11 mouse cellular contexts compared by ENCODE assay signal in the genomic region with DNA sequence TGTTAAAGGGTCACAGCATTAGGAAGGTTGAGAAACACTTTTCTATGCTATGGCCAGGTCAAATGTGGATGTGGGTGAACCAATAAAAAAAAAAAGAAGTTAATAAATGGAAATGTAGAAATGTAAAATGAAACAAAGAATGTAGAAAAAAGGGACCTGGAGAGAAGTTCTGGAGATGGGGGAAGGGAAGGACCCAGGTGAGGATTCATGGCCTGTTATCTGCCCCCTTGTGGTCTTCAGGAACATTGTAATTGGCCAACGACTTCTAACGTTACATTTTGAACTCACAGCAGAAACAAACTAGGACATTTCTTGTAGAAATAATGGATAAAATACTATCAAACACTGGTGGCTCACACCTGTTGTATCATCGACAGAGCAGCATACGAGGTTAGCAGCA. TPM values are rescaled to one million over a fixed set of nuclear protein-coding genes. Genes with fewer than 3 reads are reported as not detected.
DNase-seq lines count a peak whose midpoint lies in the region; ATAC-seq and TF ChIP-seq lines count a peak whose summit lies in the region.
"Had no signal": no experiment of that assay in that cellular context is flagged by ENCODE, and none has a peak within 500 bp of the region (broad histone marks: within the 10 kb centered on the region; RNA-seq: fewer than 3 reads in every experiment).

No protein-coding gene starts in this region.

- H3K27ac ChIP-seq in lung, postnatal 0 days (ENCODE audit: low read length) = no peak overlapping the region
- H3K27ac ChIP-seq in MEL (ENCODE audit: control insufficient read depth, low read depth, low read length) = no peak overlapping the region
- H3K27ac ChIP-seq: limb, embryonic 10.5 days had no signal

- no peaks in the 10 kb centered on the region for H3K9me3 ChIP-seq in lung, postnatal 0 days (ENCODE audit: low read length)
- H3K9me3 ChIP-seq in MEL (replicated peaks; ENCODE audit: insufficient read depth, low read length) = no peaks in the 10 kb centered on the region
- H3K9me3 ChIP-seq: limb, embryonic 10.5 days had no signal

- TF ChIP-seq CTCF in lung, postnatal 0 days (IDR thresholded peaks at IDR 0.05) = peak; percentile 57
- peak; percentile 30 to 58 (median 47); a peak in 5 of 6 replicates for TF ChIP-seq CTCF in MEL (IDR thresholded peaks at IDR 0.05 in 2 of 3, conservative IDR thresholded peaks at IDR 0.05 in 1 of 3; ENCODE audit: control insufficient read depth in 1 of 3, insufficient read depth in 1 of 3, low read depth in 2 of 3, low read length in 3 of 3, poor library complexity in 1 of 3, severe bottlenecking in 1 of 3)

- no peak for TF ChIP-seq EP300 in lung, postnatal 0 days (IDR thresholded peaks at IDR 0.05)
- TF ChIP-seq EP300 in MEL (IDR thresholded peaks at IDR 0.05; ENCODE audit: low read depth in 1 of 2, low read length in 2 of 2) = no peak

- no peaks in the 10 kb centered on the region for H3K4me1 ChIP-seq in lung, postnatal 0 days (ENCODE audit: insufficient read depth, low read depth, low read length)
- H3K4me1 ChIP-seq in MEL (ENCODE audit: control insufficient read depth in 1 of 2, insufficient read depth in 2 of 2, low read length in 2 of 2) = no peaks in the 10 kb centered on the region

- no peak for ATAC-seq in lung, postnatal 0 days
- ATAC-seq in frontal cortex, adult (ENCODE audit: low TSS enrichment) = no peak

- TF ChIP-seq POLR2A in MEL (IDR thresholded peaks at IDR 0.05; ENCODE audit: control insufficient read depth in 1 of 2, insufficient read depth in 1 of 2, low read depth in 1 of 2, low read length in 2 of 2, poor library complexity in 1 of 2) = no peak

- 42% methylated on average over 4 of the region's 4 CpGs for WGBS in lung, postnatal 0 days

- no peaks in the 10 kb centered on the region for H3K79me2 ChIP-seq in MEL (ENCODE audit: control insufficient read depth, insufficient read depth, low read length, poor library complexity)

- no peak overlapping the region for H3K4me3 ChIP-seq in lung, postnatal 0 days (ENCODE audit: low read depth, low read length)
- no peak overlapping the region for H3K4me3 ChIP-seq in MEL (ENCODE audit: control insufficient read depth in 1 of 2, insufficient read depth in 1 of 2, low read depth in 2 of 2, low read length in 2 of 2)
- H3K4me3 ChIP-seq: erythroblast, embryonic 14.5 days; limb, embryonic 10.5 days had no signal

- H3K36me3 ChIP-seq in lung, postnatal 0 days (ENCODE audit: insufficient read depth, low read length) = no peaks in the 10 kb centered on the region
- H3K36me3 ChIP-seq in MEL (ENCODE audit: control insufficient read depth in 1 of 2, insufficient read depth in 2 of 2, low read length in 2 of 2) = no peaks in the 10 kb centered on the region
- H3K36me3 ChIP-seq in splenic B cell, adult 2 months (ENCODE audit: control insufficient read depth, insufficient read depth, low read length, poor library complexity, severe bottlenecking) = no peaks in the 10 kb centered on the region
- H3K36me3 ChIP-seq: limb, embryonic 10.5 days had no signal

- peak; percentile 7; the same call in 1 of the 2 replicates for TF ChIP-seq RAD21 in MEL (IDR thresholded peaks at IDR 0.05; ENCODE audit: low read depth, low read length)

- intact Hi-C loops in heart, postnatal 36 days (cut with DNase I) = loop anchor here (5.0 kb wide), 1 partner anchor 263 kb away; no protein-coding TSS in a partner anchor

- H3K27me3 ChIP-seq in lung, postnatal 0 days (replicated peaks; ENCODE audit: insufficient read depth, low read length) = no peaks in the 10 kb centered on the region
- peaks cover 0 to 2% of the 10 kb centered on the region in 2 experiments; a peak in 2 of 4 replicates for H3K27me3 ChIP-seq in MEL (ENCODE audit: control insufficient read depth in 1 of 2, insufficient read depth in 2 of 2, low read length in 2 of 2)
- no peaks in the 10 kb centered on the region; the same call in 1 of the 2 replicates for H3K27me3 ChIP-seq in splenic B cell, adult 2 months (ENCODE audit: control insufficient read depth, insufficient read depth, low read length, poor library complexity, severe bottlenecking)

- H3K9ac ChIP-seq in lung, postnatal 0 days (replicated peaks; ENCODE audit: low read depth) = no peak overlapping the region
- no peak overlapping the region for H3K9ac ChIP-seq in MEL (ENCODE audit: control insufficient read depth, low read depth, low read length, poor library complexity, severe bottlenecking)

- peak; percentile 41 for DNase-seq in heart, adult 11 months
- no peak for DNase-seq in heart, postnatal 36 days
- DNase-seq in lung, postnatal 0 days (ENCODE audit: low spot score) = no peak
- no peak for DNase-seq in lung, postnatal 14 days
- peak; percentile 22 for DNase-seq in MEL (ENCODE audit: low read depth, low spot score)
- DNase-seq in splenic B cell, adult 2 months (ENCODE audit: low read depth, low spot score) = peak; percentile 32
- DNase-seq: gastrocnemius, postnatal 36 days had no signal

- no peak overlapping the region for H3K4me2 ChIP-seq in lung, postnatal 0 days (replicated peaks; ENCODE audit: low read depth, low read length)

TF ChIP-seq in MEL, 35 proteins besides CTCF, POLR2A, EP300 and RAD21:
- TF ChIP-seq CHD2 (IDR thresholded peaks at IDR 0.05; ENCODE audit: low read length) (no peak), NELFE (IDR thresholded peaks at IDR 0.05; ENCODE audit: low read depth, low read length) (no peak), ZMIZ1 (IDR thresholded peaks at IDR 0.05; ENCODE audit: low read depth, low read length) (no peak), GATA1 (IDR thresholded peaks at IDR 0.05; ENCODE audit: low read depth, low read length) (no peak), ETS1 (IDR thresholded peaks at IDR 0.05; ENCODE audit: low read depth, low read length) (no peak), SMC3 (IDR thresholded peaks at IDR 0.05; ENCODE audit: low read depth, low read length) (peak; percentile 57)

RNA-seq across cellular contexts. Expression of a gene that starts 7.9 kb away (rescaled TPM):
- total RNA-seq in heart, postnatal 36 days (2021) = 10 to 100 TPM; 24.2 to 26.8 TPM
- 8.8 and 10.6 TPM in 2 replicates for polyA plus RNA-seq in lung, postnatal 0 days (2015; fragmentation: Nextera tagmentation; extraction: Ambion mirVana)
- 23.6 and 24.4 TPM in 2 replicates for total RNA-seq in MEL (2012; rRNA removed)
- 10 to 100 TPM in 1 of 2 experiments, not detected in 1; 27.7 TPM for polyA plus RNA-seq in MEL (2012; ENCODE audit: insufficient read depth in 1 of 2, insufficient read length in 2 of 2, low read depth in 1 of 2, low replicate concordance in 2 of 2, missing spikeins in 1 of 2)

RNA-seq across cellular contexts. Expression of a gene that starts 38.4 kb away (rescaled TPM):
- total RNA-seq in heart, postnatal 36 days (2021) = not detected
- 0.06 and 0.24 TPM in 2 replicates for polyA plus RNA-seq in lung, postnatal 0 days (2015; fragmentation: Nextera tagmentation; extraction: Ambion mirVana)
- total RNA-seq in MEL (2012; rRNA removed) = not detected in 2 replicates
- not detected for polyA plus RNA-seq in MEL (2012; ENCODE audit: insufficient read depth in 1 of 2, insufficient read length in 2 of 2, low read depth in 1 of 2, low replicate concordance in 2 of 2, missing spikeins in 1 of 2)
- total RNA-seq: hematopoietic stem cell, adult 5-6 weeks had no signal
- polyA plus RNA-seq: erythroblast, embryonic 14.5 days; limb, embryonic 10.5 days had no signal

Comparison
In these comparisons a context has a peak if more than half of its experiments do, and no peak if none do; other contexts are left out.
1. DNase-seq: peak in heart, adult 11 months (single experiment), MEL (single experiment) and splenic B cell, adult 2 months (single experiment); none in heart, postnatal 36 days (0 of 2), lung, postnatal 0 days (single experiment) and lung, postnatal 14 days (single experiment).